Mouse (Mus musculus) intestine, embryonic 16.5 days (tissue): ENCODE measurements around the gene A830031A19Rik. TPM values are rescaled to one million over a fixed set of nuclear protein-coding genes. Genes with fewer than 3 reads are reported as not detected.
A peak's percentile ranks its signal among the peaks of the same experiment; 100 is the strongest.

Experiments
- ATAC-seq: fragments of 200-750 bp; cut with Nextera tagmentation; 2 replicates; pipeline ENCODE4 v1.8.0; 2017; ENCODE audit warnings: moderate TSS enrichment, moderate library complexity
- H3K27ac ChIP-seq: fragments of 300-500 bp; sonication (generic); 2 replicates; pipeline ENCODE4 v1.5.1; 2014; ENCODE audit warnings: mild to moderate bottlenecking, low read length
- H3K27me3 ChIP-seq: fragments of 300-500 bp; sonication (generic); replicated peaks from 2 replicates; pipeline ENCODE4 v1.6.1; 2014; ENCODE audit warnings: low read length, control low read depth, mixed read lengths; ENCODE audit not compliant: control insufficient read depth, insufficient read depth
- H3K36me3 ChIP-seq: fragments of 300-500 bp; sonication (generic); 2 replicates; pipeline ENCODE4 v1.6.1; 2014; ENCODE audit warnings: low read length, control low read depth; ENCODE audit not compliant: control insufficient read depth, insufficient read depth
- H3K4me1 ChIP-seq: fragments of 300-500 bp; sonication (generic); 2 replicates; pipeline ENCODE4 v1.6.1; 2014; ENCODE audit warnings: low read length, control low read depth, mixed read lengths; ENCODE audit not compliant: control insufficient read depth, insufficient read depth
- H3K4me2 ChIP-seq: fragments of 300-500 bp; sonication (generic); 2 replicates; pipeline ENCODE4 v1.6.1; 2014; ENCODE audit warnings: low read depth, low read length, control low read depth
- H3K4me3 ChIP-seq: fragments of 300-500 bp; sonication (generic); 2 replicates; pipeline ENCODE4 v1.5.1; 2014; ENCODE audit warnings: mild to moderate bottlenecking, low read length
- H3K9ac ChIP-seq: fragments of 300-500 bp; sonication (generic); 2 replicates; pipeline ENCODE4 v1.6.1; 2014; ENCODE audit warnings: low read depth, low read length
- H3K9me3 ChIP-seq: fragments of 300-500 bp; sonication (generic); 2 replicates; pipeline ENCODE4 v1.6.1; 2016; ENCODE audit warnings: low read length, control low read depth; ENCODE audit not compliant: control insufficient read depth
- WGBS: fragments of 180-500 bp; shearing (Covaris S2); extraction: QIAGEN DNeasy Blood & Tissue Kit; methylation state at CpG from one replicate; pipeline ENCODE4 v1.1.7; 2014; 5-methylcytosine and 5-hydroxymethylcytosine counted together
- polyA plus RNA-seq: library from polyadenylated mRNA; unstranded; fragments of >200 nt; fragmentation: Nextera tagmentation; extraction: Ambion mirVana; gene quantifications from 2 replicates; pipeline ENCODE4 v1.2.1, GENCODE M21; 2015

The A830031A19Rik gene
- polyA plus RNA-seq, 1 experiment from 2014 or later: not detected

- Histone ChIP-seq H3K36me3 (no peaks in the 10 kb centered on the region), H3K4me2 (no peak overlapping the region), H3K27me3 (no peaks in the 10 kb centered on the region), H3K27ac (no peak overlapping the region), H3K4me3 (no peak overlapping the region), H3K4me1 (peaks cover 23% of the 10 kb centered on the region), H3K9ac (no peak overlapping the region), H3K9me3 (no peaks in the 10 kb centered on the region)
- no peak for ATAC-seq
- whole genome bisulfite sequencing: 74% methylated on average over 4 of the region's 4 CpGs
These were observed 15.6 kb upstream of the A830031A19Rik start for GRCm38 (mm10) chr11:24090443-24090842.

DNA sequence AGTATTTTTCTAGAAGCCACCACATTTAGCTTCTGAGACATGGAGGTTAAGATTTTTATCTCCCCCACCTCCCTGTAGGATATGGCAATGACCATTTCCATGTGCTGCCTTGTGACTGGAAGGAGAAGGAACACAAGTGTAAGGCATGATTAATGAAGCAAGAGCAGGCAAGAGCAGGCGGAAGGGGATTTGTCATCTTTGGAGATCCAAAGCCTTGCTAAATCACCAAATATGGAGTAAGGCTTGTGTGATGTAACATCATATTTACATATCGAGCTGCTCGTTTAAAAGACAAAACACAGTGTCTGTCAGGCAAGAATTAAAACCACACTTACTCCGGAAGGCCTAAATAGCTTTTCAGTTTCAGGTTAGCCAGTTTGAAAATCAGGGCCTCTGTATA, 12.2 kb upstream of the A830031A19Rik start:
- H3K4me3 ChIP-seq: no peak overlapping the region
- H3K9ac ChIP-seq: no peak overlapping the region
- H3K4me1 ChIP-seq: peaks cover 13% of the 10 kb centered on the region
- WGBS: 53% methylated on average over 4 of the region's 4 CpGs
- peak overlapping the region; percentile 27; the same call in 1 of the 2 replicates for H3K27ac ChIP-seq
- H3K27me3 ChIP-seq: no peaks in the 10 kb centered on the region
- H3K4me2 ChIP-seq: no peak overlapping the region
- H3K9me3 ChIP-seq: no peaks in the 10 kb centered on the region
- ATAC-seq: peak; percentile 24; the same call in 1 of the 2 replicates
- H3K36me3 ChIP-seq: no peaks in the 10 kb centered on the region

DNA sequence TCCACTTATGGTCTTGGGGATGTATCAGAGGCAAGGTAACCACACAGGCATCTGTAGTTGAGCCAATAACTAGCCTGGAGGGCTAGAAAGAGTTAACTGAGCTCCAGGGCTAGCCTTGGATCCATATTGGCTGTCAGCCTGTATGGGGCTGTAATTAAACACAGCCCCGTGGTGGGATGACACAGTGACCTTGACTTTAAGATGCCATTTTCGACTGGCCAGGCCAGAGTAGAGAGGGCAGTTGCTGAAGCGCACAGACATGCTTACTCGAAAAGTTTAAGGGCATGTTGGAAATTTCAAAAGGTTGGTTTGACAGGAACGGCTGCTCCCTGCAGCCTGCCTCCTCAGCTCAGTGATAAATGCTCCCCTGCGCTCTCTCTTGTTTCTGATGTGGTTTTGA, 11.1 kb upstream of the A830031A19Rik start:
- H3K27me3 ChIP-seq: no peaks in the 10 kb centered on the region

GRCm38 (mm10) chr11:24084590-24084989, 9.7 kb upstream of the A830031A19Rik start:
- no peak for ATAC-seq
- no peaks in the 10 kb centered on the region for H3K27me3 ChIP-seq
- WGBS: 70% methylated on average over 4 of the region's 4 CpGs

More for the DNA sequence above, 11.1 kb upstream of the A830031A19Rik start:
- H3K4me3 ChIP-seq: no peak overlapping the region
- ATAC-seq: no peak
- no peak overlapping the region for H3K4me2 ChIP-seq
- peaks cover 13% of the 10 kb centered on the region for H3K4me1 ChIP-seq
- no peak overlapping the region for H3K9ac ChIP-seq
- no peaks in the 10 kb centered on the region for H3K36me3 ChIP-seq
- 47% methylated on average over 6 of the region's 6 CpGs for WGBS
- H3K27ac ChIP-seq: no peak overlapping the region
- H3K9me3 ChIP-seq: no peaks in the 10 kb centered on the region

DNA sequence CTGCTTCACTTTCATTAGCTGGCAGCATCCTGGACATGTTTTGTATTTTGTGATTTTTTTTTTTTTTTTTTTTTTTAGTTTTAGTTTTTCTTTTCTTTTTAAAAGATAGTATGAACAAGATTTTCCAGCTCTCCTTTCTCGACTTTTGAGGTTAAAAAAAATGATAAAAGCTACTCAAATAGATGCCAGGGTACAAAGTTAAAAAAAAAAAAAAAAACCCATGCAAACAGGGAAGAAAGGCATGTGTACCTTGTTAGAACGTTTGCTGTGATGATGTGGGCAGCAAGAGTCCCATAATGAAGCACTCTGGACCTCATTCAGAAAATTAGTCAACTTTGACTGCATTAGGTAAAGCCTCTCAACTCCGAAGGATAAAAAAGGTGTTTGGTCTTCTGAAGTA, 9.2 kb upstream of the A830031A19Rik start:
- no peaks in the 10 kb centered on the region for H3K9me3 ChIP-seq
- peaks cover 20% of the 10 kb centered on the region for H3K4me1 ChIP-seq
- no peak overlapping the region for H3K9ac ChIP-seq
- no peak overlapping the region for H3K27ac ChIP-seq
- 62% methylated on average over 3 of the region's 3 CpGs for WGBS
- H3K4me2 ChIP-seq: no peak overlapping the region
- no peaks in the 10 kb centered on the region for H3K27me3 ChIP-seq
- no peaks in the 10 kb centered on the region for H3K36me3 ChIP-seq
- ATAC-seq: no peak
- H3K4me3 ChIP-seq: no peak overlapping the region

More at GRCm38 (mm10) chr11:24084590-24084989, 9.7 kb upstream of the A830031A19Rik start:
- Histone ChIP-seq H3K27ac (no peak overlapping the region), H3K4me2 (no peak overlapping the region), H3K36me3 (no peaks in the 10 kb centered on the region), H3K4me3 (no peak overlapping the region), H3K9ac (no peak overlapping the region), H3K9me3 (no peaks in the 10 kb centered on the region), H3K4me1 (peaks cover 20% of the 10 kb centered on the region)

GRCm38 (mm10) chr11:24083423-24083822, 8.6 kb upstream of the A830031A19Rik start:
- Histone ChIP-seq H3K27ac (no peak overlapping the region), H3K4me1 (peaks cover 20% of the 10 kb centered on the region), H3K36me3 (no peaks in the 10 kb centered on the region), H3K9ac (0 out of 2 replicates have a peak overlapping the region, but pooled peaks have one; percentile 29), H3K4me2 (0 out of 2 replicates have a peak overlapping the region, but pooled peaks have one; percentile 26), H3K9me3 (no peaks in the 10 kb centered on the region), H3K27me3 (no peaks in the 10 kb centered on the region), H3K4me3 (no peak overlapping the region; the same call in 1 of the 2 replicates)
- ATAC-seq: no peak
- 63% methylated on average over 7 of the region's 7 CpGs for WGBS

DNA sequence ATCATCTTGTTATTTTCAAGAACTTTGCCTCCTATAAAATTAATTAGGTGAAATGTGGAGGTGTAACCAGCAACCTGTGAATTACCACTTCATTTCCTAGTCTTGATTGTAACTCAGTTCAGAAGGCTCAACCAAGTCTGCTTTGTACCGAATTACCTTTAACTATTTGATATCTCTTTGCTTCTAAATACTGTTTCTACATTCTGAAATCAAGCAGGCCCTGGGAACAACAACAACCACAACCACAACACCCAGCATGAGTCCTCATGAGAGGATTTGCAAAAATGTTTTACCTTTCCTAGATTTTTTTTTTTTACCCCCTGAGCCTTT, 8.2 kb upstream of the A830031A19Rik start:
- H3K4me1 ChIP-seq: peaks cover 20% of the 10 kb centered on the region
- H3K9me3 ChIP-seq: no peaks in the 10 kb centered on the region
- no peak for ATAC-seq
- H3K4me3 ChIP-seq: no peak overlapping the region
- H3K36me3 ChIP-seq: no peaks in the 10 kb centered on the region
- no peak overlapping the region for H3K27ac ChIP-seq
- H3K9ac ChIP-seq: 0 out of 2 replicates have a peak overlapping the region, but pooled peaks have one; percentile 29
- H3K4me2 ChIP-seq: 0 out of 2 replicates have a peak overlapping the region, but pooled peaks have one; percentile 26
- WGBS: 51% methylated on average over 1 of the region's 1 CpGs
- H3K27me3 ChIP-seq: no peaks in the 10 kb centered on the region

DNA sequence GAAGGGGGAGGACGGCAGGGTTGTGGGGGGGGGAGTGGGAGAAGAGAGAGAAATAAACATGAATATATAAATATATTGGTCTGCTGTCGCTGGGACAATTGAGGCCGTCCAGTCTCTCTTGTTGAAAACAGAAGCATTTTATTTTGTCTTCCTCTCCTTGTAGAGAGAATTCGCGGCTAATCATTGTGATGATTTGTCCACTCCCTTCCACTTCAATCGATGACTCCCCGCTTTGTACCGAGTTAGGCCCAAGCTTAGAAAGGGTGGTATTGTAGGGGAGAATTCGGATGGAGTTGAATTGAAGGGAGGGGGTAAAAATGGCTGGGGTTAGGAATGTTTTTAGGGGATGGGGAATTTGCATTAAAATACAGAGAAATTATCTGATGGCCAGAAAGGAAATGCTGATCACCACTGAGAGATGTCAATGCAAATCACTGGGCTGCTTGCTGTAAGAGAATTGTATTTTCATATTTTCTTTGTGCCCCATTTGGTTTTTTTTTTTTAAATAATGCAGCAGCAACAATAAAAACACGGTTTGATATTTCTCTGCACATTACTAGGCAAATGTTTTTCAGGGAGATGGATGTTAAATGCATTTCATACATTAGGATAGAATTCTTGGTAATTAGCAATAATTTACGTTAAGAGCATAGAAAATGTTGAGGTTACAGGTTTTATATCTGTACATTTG, 7.7 kb upstream of the A830031A19Rik start:
- 23% methylated on average over 11 of the region's 11 CpGs for WGBS
- Histone ChIP-seq H3K27me3 (no peaks in the 10 kb centered on the region), H3K36me3 (no peaks in the 10 kb centered on the region), H3K4me2 (peak overlapping the region; percentile 99), H3K4me3 (peak overlapping the region; percentile 70), H3K9ac (peak overlapping the region; percentile 82), H3K9me3 (no peaks in the 10 kb centered on the region), H3K27ac (peak overlapping the region; percentile 94), H3K4me1 (peaks cover 20% of the 10 kb centered on the region)
- ATAC-seq: no peak

GRCm38 (mm10) chr11:24081687-24082384, 7.0 kb upstream of the A830031A19Rik start:
- no peaks in the 10 kb centered on the region for H3K36me3 ChIP-seq
- H3K4me2 ChIP-seq: peak overlapping the region; percentile 99
- peaks cover 20% of the 10 kb centered on the region for H3K4me1 ChIP-seq
- H3K27me3 ChIP-seq: no peaks in the 10 kb centered on the region
- H3K9ac ChIP-seq: peak overlapping the region; percentile 82
- peak overlapping the region; percentile 94 for H3K27ac ChIP-seq
- WGBS: under 1% methylated on average over 43 of the region's 43 CpGs
- ATAC-seq: peak; percentile 22
- no peaks in the 10 kb centered on the region for H3K9me3 ChIP-seq
- peak overlapping the region; percentile 70 for H3K4me3 ChIP-seq
